Mouse (Mus musculus) intestine, embryonic 15.5 days (tissue): Measurements from ENCODE around the gene Cmtm7. TPM values are rescaled to one million over a fixed set of nuclear protein-coding genes. Genes with fewer than 3 reads are reported as not detected.

ENCODE experiments used
- ATAC-seq: fragments of 200-750 bp; cut with Nextera tagmentation; 2 replicates; pipeline ENCODE4 v1.8.0; 2017; ENCODE audit warnings: moderate TSS enrichment, moderate library complexity
- H3K27ac ChIP-seq: fragments of 300-500 bp; sonication (generic); 2 replicates; pipeline ENCODE4 v1.5.1; 2015; ENCODE audit warnings: mild to moderate bottlenecking, inconsistent platforms
- H3K27me3 ChIP-seq: fragments of 300-500 bp; sonication (generic); replicated peaks from 2 replicates; pipeline ENCODE4 v1.6.1; 2015; ENCODE audit warnings: inconsistent platforms
- H3K36me3 ChIP-seq: fragments of 300-500 bp; sonication (generic); 2 replicates; pipeline ENCODE4 v1.6.1; 2015; ENCODE audit warnings: inconsistent platforms
- H3K4me1 ChIP-seq: fragments of 300-500 bp; sonication (generic); replicated peaks from 2 replicates; pipeline ENCODE4 v1.6.1; 2015; ENCODE audit warnings: inconsistent platforms
- H3K4me2 ChIP-seq: fragments of 300-500 bp; sonication (generic); replicated peaks from 2 replicates; pipeline ENCODE4 v1.6.1; 2015; ENCODE audit warnings: mild to moderate bottlenecking, inconsistent platforms
- H3K4me3 ChIP-seq: fragments of 300-500 bp; sonication (generic); replicated peaks from 2 replicates; pipeline ENCODE4 v1.5.1; 2015; ENCODE audit warnings: inconsistent platforms
- H3K9ac ChIP-seq: fragments of 300-500 bp; sonication (generic); 2 replicates; pipeline ENCODE4 v1.6.1; 2015; ENCODE audit warnings: inconsistent platforms
- H3K9me3 ChIP-seq: fragments of 300-500 bp; sonication (generic); 2 replicates; pipeline ENCODE4 v1.6.1; 2016; ENCODE audit warnings: inconsistent platforms
- WGBS: fragments of 180-500 bp; shearing (Covaris S2); methylation state at CpG from one replicate; pipeline ENCODE4 v1.1.7; 2015; 5-methylcytosine and 5-hydroxymethylcytosine counted together
- polyA plus RNA-seq: library from polyadenylated mRNA; unstranded; fragments of >200 nt; fragmentation: Nextera tagmentation; extraction: Ambion mirVana; gene quantifications from 2 replicates; pipeline ENCODE4 v1.2.1, GENCODE M21; 2015

Cmtm7 gene
- polyA plus RNA-seq, 1 experiment from 2014 or later = 89.8 TPM

GRCm38 (mm10) chr9:114758272-114758671, 23.4 kb downstream of the Cmtm7 start:
- H3K4me1 ChIP-seq = no peaks in the 10 kb centered on the region
- no peak overlapping the region for H3K4me3 ChIP-seq
- H3K27me3 ChIP-seq = no peaks in the 10 kb centered on the region
- H3K4me2 ChIP-seq = no peak overlapping the region
- H3K27ac ChIP-seq = no peak overlapping the region
- H3K9me3 ChIP-seq = no peaks in the 10 kb centered on the region
- 80% methylated on average over 7 of the region's 7 CpGs for WGBS
- H3K36me3 ChIP-seq = peaks cover 2% of the 10 kb centered on the region
- no peak for ATAC-seq
- no peak overlapping the region for H3K9ac ChIP-seq

- Histone ChIP-seq H3K4me1 (peaks cover 3% of the 10 kb centered on the region; the same call in 1 of the 2 replicates), H3K36me3 (peaks cover 6% of the 10 kb centered on the region; the same call in 1 of the 2 replicates), H3K9ac (peak overlapping the region; percentile 62), H3K27ac (peak overlapping the region; percentile 73), H3K9me3 (no peaks in the 10 kb centered on the region), H3K27me3 (no peaks in the 10 kb centered on the region), H3K4me2 (peak overlapping the region; percentile 92), H3K4me3 (peak overlapping the region; percentile 56)
- peak; percentile 95 for ATAC-seq
- WGBS = 7% methylated on average over 36 of the region's 36 CpGs
Observed at GRCm38 (mm10) chr9:114752863-114753484, 28.7 kb downstream of the Cmtm7 start.

DNA sequence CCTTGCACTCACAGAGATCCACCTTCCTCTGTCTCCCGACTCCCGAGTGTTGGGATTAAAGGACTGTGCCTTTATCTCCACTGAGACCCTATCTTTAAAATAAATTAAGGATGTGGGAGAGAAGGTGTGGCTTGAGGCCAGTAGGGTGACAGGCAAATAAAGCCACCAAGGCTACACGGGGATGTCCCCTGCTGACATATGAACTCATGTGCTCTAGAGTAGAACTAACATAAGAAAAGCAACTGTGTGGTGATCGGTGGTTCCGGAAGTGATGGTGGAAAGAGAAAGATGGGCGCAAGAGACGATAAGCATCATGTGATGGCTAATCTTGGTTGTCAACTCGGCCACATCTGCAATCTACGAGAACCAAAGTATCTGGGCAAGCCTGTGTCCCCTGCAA, 29.3 kb downstream of the Cmtm7 start:
- WGBS = 74% methylated on average over 9 of the region's 9 CpGs
- no peak overlapping the region for H3K9ac ChIP-seq
- H3K27ac ChIP-seq = no peak overlapping the region
- H3K4me3 ChIP-seq = peak overlapping the region; percentile 56; the same call in 1 of the 2 replicates
- peaks cover 13% of the 10 kb centered on the region for H3K36me3 ChIP-seq
- H3K9me3 ChIP-seq = no peaks in the 10 kb centered on the region
- no peaks in the 10 kb centered on the region for H3K27me3 ChIP-seq
- H3K4me2 ChIP-seq = peak overlapping the region; percentile 92; the same call in 1 of the 2 replicates
- ATAC-seq = peak; percentile 23
- H3K4me1 ChIP-seq = peaks cover 3% of the 10 kb centered on the region; the same call in 1 of the 2 replicates

DNA sequence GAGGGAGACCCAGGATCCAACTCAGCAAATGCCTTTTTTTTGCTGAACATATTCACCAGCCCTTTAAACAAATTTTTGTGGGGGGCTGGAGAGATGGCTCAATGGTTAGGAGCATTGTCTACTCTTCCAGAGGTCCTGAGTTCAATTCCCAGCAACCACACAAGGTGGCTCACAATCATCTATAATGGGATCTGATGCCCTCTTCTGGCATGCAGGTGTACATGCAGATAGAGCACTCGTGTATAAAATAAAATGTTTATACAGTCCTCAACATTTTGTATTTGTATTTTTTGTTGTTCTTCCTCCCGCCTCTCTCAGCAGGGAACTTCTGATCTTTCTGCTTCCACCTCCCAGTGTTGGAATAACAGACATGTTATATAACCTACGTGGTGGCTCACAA, 30.1 kb downstream of the Cmtm7 start:
- ATAC-seq = no peak
- Histone ChIP-seq H3K27ac (no peak overlapping the region), H3K36me3 (peaks cover 18% of the 10 kb centered on the region), H3K4me2 (no peak overlapping the region), H3K9ac (no peak overlapping the region), H3K4me1 (peaks cover 3% of the 10 kb centered on the region; the same call in 1 of the 2 replicates), H3K27me3 (no peaks in the 10 kb centered on the region), H3K9me3 (no peaks in the 10 kb centered on the region), H3K4me3 (no peak overlapping the region)
- 84% methylated on average over 3 of the region's 3 CpGs for WGBS

DNA sequence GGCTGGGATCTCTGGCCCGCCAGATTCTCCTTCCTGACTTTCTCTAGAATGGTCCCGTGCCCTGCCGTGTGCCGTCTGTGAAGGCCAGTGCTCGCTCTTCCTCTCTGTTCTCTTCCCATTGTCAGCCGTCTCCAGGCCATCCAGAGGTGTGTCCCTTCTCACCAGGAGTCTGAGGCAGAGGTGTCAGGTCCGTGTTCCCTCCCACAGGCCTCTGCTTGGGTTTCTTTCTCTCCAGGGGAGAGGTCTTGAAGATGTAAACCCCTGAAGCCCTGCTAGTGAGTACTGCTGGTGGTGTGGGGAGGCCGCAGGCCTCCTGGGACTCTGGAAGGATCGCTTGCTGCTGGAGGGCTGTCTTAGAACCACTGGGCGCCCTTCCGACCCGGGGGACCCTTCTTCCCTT, 34.2 kb downstream of the Cmtm7 start:
- no peaks in the 10 kb centered on the region for H3K9me3 ChIP-seq
- H3K4me2 ChIP-seq = no peak overlapping the region
- no peak overlapping the region for H3K4me3 ChIP-seq
- no peaks in the 10 kb centered on the region for H3K27me3 ChIP-seq
- no peak overlapping the region for H3K27ac ChIP-seq
- H3K36me3 ChIP-seq = peaks cover 22% of the 10 kb centered on the region
- 80% methylated on average over 12 of the region's 12 CpGs for WGBS
- H3K4me1 ChIP-seq = 0 out of 2 replicates have a peak, but pooled peaks cover 5% of the 10 kb centered on the region
- no peak overlapping the region for H3K9ac ChIP-seq
- no peak for ATAC-seq

GRCm38 (mm10) chr9:114747012-114747411, 34.6 kb downstream of the Cmtm7 start:
- Histone ChIP-seq H3K4me3 (no peak overlapping the region), H3K9ac (no peak overlapping the region), H3K4me1 (peaks cover 8% of the 10 kb centered on the region; the same call in 1 of the 2 replicates), H3K9me3 (no peaks in the 10 kb centered on the region), H3K27ac (no peak overlapping the region), H3K36me3 (peaks cover 22% of the 10 kb centered on the region), H3K4me2 (no peak overlapping the region), H3K27me3 (no peaks in the 10 kb centered on the region)
- WGBS = 81% methylated on average over 10 of the region's 10 CpGs
- no peak for ATAC-seq

DNA sequence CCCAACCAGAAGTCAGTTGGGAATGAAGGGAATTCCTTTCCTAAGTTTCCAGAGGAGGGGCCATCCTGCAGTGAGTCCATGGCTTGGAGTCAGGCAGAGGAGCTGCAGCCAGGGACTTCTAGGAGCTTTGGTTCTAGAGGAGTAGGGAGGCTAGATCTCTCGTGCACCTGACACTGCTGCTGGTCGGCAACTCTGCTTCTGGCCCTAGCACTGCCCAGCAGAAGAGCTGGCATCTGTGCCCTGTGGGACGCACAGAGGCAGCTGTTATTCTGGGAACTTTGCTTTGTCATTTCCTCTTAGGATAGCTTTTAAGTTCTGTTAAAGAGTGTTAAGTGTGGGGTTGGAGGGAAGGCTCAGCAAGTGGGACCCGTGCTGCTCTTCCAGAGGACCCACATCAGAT, 36.0 kb downstream of the Cmtm7 start:
- H3K4me1 ChIP-seq = peaks cover 8% of the 10 kb centered on the region; the same call in 1 of the 2 replicates
- H3K27ac ChIP-seq = no peak overlapping the region
- H3K4me3 ChIP-seq = no peak overlapping the region
- H3K9ac ChIP-seq = no peak overlapping the region
- no peaks in the 10 kb centered on the region for H3K27me3 ChIP-seq
- H3K36me3 ChIP-seq = peaks cover 22% of the 10 kb centered on the region
- 81% methylated on average over 4 of the region's 4 CpGs for WGBS
- no peak for ATAC-seq
- no peak overlapping the region for H3K4me2 ChIP-seq
- H3K9me3 ChIP-seq = no peaks in the 10 kb centered on the region

- no peak overlapping the region for H3K9ac ChIP-seq
- 57% methylated on average over 4 of the region's 4 CpGs for WGBS
- no peak for ATAC-seq
- H3K4me3 ChIP-seq = no peak overlapping the region
- H3K36me3 ChIP-seq = peaks cover 22% of the 10 kb centered on the region
- H3K27me3 ChIP-seq = no peaks in the 10 kb centered on the region
- H3K4me1 ChIP-seq = peaks cover 8% of the 10 kb centered on the region; the same call in 1 of the 2 replicates
- no peaks in the 10 kb centered on the region for H3K9me3 ChIP-seq
- no peak overlapping the region for H3K4me2 ChIP-seq
- H3K27ac ChIP-seq = no peak overlapping the region
Observed at GRCm38 (mm10) chr9:114745163-114745562, 36.5 kb downstream of the Cmtm7 start.

DNA sequence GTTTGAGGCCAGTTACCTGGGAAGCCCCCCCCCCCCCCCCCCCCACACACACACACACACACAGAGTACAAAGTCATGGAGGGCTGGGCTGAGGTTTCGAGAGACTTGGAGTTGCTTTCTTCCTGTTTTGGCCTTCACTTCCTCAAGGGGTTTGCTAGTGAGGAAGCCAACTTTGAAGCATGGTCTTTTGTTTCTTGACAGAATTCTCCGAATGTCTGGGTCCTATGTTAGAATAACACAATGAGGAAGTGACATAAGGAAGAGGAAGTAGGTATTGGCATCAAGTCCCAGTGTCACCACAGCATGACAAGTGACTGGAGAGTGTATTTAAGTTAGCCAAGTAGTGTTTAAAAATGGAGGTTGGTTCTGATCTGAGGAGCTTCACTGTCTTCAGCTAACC, 38.9 kb downstream of the Cmtm7 start:
- 0 out of 2 replicates have a peak, but pooled peaks have one; percentile 19 for ATAC-seq
- 77% methylated on average over 2 of the region's 2 CpGs for whole genome bisulfite sequencing
- Histone ChIP-seq H3K27me3 (no peaks in the 10 kb centered on the region), H3K9ac (no peak overlapping the region), H3K9me3 (no peaks in the 10 kb centered on the region), H3K4me1 (peaks cover 8% of the 10 kb centered on the region; the same call in 1 of the 2 replicates), H3K4me2 (no peak overlapping the region), H3K36me3 (peaks cover 18% of the 10 kb centered on the region; the same call in 1 of the 2 replicates), H3K27ac (peak overlapping the region; percentile 33; the same call in 1 of the 2 replicates), H3K4me3 (no peak overlapping the region)

DNA sequence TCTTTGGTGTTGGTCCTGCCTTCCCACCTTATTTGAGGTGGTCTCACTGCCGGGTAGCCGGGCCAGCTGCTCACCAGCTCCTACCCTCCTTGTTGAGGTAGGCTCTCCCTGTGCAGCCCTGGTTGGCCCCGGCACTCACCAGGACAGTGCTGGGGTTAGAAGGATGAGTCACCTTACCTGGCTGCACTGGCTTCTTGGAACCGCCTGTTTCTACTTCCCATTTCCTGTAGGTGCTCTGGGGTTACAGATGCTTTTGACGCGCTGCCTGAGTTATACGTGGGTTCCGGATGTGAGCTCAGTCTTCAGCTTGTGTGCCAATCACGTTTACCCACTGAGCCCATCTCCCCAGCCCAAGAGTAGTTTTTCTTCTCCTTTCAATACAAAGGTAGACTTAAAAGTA, 41.3 kb downstream of the Cmtm7 start:
- no peak overlapping the region for H3K27ac ChIP-seq
- 0 out of 2 replicates have a peak, but pooled peaks cover 5% of the 10 kb centered on the region for H3K36me3 ChIP-seq
- H3K9ac ChIP-seq = no peak overlapping the region
- peaks cover 12% of the 10 kb centered on the region for H3K4me1 ChIP-seq
- no peak overlapping the region for H3K4me2 ChIP-seq
- H3K4me3 ChIP-seq = no peak overlapping the region
- WGBS = 76% methylated on average over 9 of the region's 9 CpGs
- no peaks in the 10 kb centered on the region for H3K27me3 ChIP-seq
- ATAC-seq = no peak
- H3K9me3 ChIP-seq = no peaks in the 10 kb centered on the region

DNA sequence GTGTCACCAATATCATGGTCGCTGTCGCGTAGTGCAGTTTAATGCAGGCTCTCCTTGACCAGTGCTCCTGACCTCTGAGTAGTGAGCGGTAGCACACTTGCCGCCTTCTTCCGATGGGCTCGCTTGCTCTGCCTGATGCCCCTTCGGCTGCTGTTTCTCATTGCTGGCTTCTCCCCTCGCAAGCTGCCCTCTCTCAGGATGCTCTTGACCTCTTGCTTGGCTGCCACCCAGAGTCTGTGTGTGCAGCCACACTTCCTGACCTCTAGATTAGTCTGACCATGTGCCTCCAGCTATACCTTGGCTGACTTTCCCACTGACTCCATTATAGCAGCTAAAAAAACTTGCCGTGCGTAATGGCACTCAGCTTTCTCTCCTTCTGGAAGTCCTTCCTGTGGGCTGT, 45.2 kb downstream of the Cmtm7 start:
- ATAC-seq = no peak
- Histone ChIP-seq H3K4me3 (no peak overlapping the region), H3K9ac (no peak overlapping the region), H3K36me3 (0 out of 2 replicates have a peak, but pooled peaks cover 5% of the 10 kb centered on the region), H3K4me1 (peaks cover 16% of the 10 kb centered on the region), H3K27ac (no peak overlapping the region), H3K27me3 (no peaks in the 10 kb centered on the region), H3K4me2 (no peak overlapping the region), H3K9me3 (no peaks in the 10 kb centered on the region)
- 69% methylated on average over 11 of the region's 11 CpGs for WGBS

- Histone ChIP-seq H3K4me2 (peak overlapping the region; percentile 71; the same call in 1 of the 2 replicates), H3K9me3 (no peaks in the 10 kb centered on the region), H3K36me3 (0 out of 2 replicates have a peak, but pooled peaks cover 4% of the 10 kb centered on the region), H3K27ac (peak overlapping the region; percentile 56; the same call in 1 of the 2 replicates), H3K9ac (no peak overlapping the region), H3K27me3 (no peaks in the 10 kb centered on the region), H3K4me3 (no peak overlapping the region), H3K4me1 (peaks cover 16% of the 10 kb centered on the region)
- WGBS = 54% methylated on average over 2 of the region's 2 CpGs
- no peak for ATAC-seq
Observed at GRCm38 (mm10) chr9:114733238-114733637, 48.4 kb downstream of the Cmtm7 start.
